Mouse (Mus musculus) 416B (cell line): Measurements from ENCODE around the gene Chrd.

Experiments used
- DNase-seq: peaks from one replicate; pipeline ENCODE4 v3.0.0; 2011; ENCODE audit warnings: low read depth

The Chrd gene

DNA sequence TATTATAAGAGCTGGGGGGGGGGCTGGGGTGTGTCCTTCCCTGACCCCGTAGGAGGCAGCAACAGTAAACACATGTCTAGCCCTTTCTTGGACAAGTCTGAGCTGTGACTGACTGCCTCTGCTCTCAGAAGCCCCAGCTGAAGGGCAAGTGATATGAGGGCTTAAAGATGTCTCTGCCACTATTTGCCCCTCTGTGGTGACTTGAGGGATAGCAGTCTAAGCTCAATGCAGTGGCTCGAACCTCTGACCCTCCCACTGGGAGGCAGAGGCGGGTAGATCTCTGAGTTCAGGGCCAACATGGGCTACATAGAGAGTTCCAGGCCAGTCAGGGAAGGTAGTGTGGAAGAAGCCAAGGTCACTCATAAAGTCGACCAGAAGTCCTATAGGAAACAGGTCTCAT lies 22.1 kb upstream of the Chrd start:
- peak; percentile 45 for DNase-seq

GRCm38 (mm10) chr16:20712190-20712589 lies 20.7 kb upstream of the Chrd start:
- no peak for DNase-seq

DNA sequence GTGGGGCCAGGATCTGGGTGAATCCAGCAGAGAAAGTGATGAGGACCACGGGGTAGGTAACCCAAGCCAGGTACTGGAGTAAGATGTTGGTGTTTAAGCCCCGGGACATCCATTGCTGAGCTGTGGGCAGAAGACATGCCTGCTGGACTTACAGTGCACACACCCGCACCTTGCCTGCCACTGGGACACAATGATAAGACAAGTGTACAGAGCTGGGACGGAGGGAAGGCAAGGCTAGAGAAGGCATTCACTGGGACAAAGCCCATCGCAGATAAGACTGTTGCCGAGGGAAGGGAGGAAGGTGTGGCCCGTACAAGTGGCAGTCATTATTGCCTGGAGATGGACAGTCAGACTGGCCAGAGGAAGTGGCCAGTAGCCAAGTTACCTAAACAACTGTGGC lies 20.0 kb upstream of the Chrd start:
- DNase-seq, result no peak

GRCm38 (mm10) chr16:20714307-20715080 lies 18.4 kb upstream of the Chrd start:
- DNase-seq, result no peak

DNA sequence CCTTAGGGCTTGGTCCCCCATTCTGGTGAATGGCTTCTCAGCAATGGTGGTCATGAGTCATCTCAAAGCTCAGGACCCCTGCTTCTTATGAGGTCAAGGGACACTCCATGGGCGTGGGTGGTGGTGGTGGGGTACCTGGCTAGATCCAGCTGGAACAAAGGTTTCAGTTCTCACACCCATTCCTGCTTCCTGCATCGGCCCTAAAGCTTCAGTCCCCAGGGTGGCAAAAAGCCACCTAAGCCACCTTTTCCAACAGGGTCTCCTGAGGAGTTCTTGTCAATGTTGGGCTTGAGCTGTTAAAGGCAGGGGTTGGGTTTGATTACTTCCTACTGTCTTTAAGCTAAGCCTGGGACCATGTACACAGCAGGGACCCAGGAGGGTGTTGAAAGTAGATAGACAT lies 17.8 kb upstream of the Chrd start:
- no peak for DNase-seq

DNA sequence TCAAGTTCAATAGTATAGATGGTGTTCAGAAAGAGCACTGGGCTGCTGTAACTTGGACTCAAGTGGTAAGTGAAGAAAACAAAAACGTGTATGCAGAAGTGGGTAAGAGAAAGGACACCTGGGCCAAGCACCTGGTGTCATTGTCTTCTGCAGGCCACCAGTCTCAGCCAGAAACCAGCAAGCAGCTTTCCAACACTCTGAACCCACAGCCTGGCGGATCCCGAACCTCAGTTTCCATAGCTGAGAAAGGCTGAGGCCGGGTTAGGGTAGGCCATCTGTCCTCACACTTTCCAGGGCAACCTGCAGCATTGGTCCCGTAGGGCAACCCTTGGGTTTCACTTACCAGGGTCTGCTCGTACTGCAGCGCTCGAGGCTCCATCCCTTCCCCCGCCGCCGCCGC lies 17.4 kb upstream of the Chrd start:
- DNase-seq, result no peak

DNA sequence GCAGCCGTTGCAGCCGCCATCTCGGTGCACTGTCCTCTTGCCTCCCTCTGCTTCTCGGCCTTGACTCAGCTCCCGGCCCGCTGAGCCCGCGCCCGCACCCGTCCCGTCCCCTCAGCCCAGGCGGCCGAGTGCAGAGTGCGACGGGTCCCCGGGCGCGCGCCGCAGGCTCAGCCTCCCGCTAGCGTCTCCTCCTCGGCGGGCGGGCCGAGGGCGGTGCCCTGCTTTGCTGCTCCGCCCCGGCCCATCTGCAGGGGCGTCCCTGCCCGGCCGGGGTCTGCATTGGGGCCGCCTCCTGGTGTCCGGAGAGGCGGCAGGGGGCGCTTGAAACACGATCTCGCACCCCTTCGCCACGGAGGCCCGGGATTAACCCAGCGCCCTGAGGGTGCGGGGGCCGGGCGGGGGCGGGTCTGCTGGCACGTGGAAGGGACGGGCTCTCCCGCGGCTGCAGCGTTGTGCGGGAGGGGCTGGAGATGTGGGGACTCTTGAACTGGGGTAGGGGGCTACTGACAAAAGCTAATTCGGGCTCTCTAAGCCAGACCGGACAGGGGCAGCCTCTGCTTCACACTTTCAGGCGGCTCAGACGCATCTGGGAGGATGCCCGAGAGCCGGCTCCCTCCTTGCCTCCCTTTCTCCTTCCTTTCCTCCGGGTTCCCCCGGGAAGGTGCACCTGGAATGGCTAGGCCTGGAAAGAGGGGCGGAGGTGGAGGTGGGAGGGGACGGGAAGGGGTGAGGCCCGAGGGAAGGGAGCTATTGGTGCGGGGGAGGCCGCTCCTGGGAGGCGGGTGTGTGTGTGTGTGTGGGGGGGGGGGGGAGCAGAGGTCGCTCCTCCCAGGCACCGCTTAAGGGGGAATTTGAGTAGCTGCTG lies 16.7 kb upstream of the Chrd start:
- DNase-seq, result peak; percentile 69

GRCm38 (mm10) chr16:20716841-20717180 lies 16.1 kb upstream of the Chrd start:
- no peak for DNase-seq

DNA sequence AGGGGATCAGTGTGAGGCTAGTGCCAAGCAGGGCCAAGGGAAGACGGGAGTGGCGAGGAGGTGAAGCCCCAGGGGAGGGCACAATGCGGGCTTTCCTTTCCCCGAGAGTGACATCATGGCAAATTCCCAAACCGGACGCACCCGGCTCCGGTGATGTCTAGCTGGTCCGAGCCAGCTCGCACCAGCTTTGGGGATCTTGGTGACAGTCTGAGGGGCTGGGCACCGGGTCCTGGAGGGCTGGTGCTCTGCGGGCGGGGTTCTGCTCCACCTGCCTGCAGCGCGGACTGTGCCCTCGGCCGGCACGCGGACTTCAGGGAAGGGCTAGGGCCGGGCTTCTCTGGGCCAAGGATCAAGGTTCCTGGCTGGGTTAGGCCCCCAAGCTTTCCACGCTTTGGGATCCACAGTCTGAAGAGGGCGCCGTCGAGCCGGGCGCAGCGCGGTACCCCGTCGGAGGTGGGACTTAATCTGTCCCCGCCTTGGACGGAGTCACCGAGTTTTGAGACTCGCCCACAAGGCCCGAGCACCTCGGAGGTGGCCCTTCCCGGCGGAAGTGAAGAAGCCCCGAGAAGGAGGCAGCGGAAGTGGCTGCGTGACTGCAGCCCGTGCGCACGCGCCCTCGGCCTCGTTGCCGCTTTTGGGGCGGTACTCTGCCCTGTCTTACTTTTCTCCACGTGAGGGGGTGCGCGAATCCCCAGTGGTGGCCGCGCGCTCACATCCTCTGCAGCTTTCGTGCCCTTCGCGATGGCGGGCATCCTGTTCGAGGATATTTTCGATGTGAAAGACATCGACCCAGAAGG lies 15.5 kb upstream of the Chrd start, which contains the start of the genes Polr2h and Clcn2:
Polr2h (plus strand) TSS at position 485 of the 797 bp plus-strand sequence.
Clcn2 (minus strand) TSS at position 566 of the 797 bp plus-strand sequence.
- DNase-seq, result peak; percentile 99

GRCm38 (mm10) chr16:20717978-20718670 lies 14.8 kb upstream of the Chrd start:
- peak; percentile 63 for DNase-seq

GRCm38 (mm10) chr16:20721808-20722207 lies 11.1 kb upstream of the Chrd start:
- no peak for DNase-seq

DNA sequence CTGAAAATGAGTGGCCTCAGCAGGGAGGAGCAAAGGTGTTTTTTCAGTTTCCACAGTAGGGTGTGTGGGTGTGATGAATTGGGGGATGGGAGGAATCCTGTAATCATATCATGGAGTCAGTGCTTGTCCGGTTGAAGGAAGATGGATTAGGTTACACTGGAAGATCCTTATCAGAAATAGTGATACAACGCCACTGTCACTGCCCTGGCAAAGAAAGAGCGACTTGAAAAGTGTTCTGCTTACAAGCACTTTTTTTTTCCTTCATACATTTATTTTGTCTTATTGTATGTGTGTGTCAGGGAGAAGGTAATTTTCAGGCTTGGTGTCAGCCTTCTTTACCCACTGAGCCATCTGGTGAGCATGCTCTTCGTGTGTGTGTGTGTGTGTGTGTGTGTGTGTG lies 10.2 kb upstream of the Chrd start:
- DNase-seq, result peak; percentile 32

DNA sequence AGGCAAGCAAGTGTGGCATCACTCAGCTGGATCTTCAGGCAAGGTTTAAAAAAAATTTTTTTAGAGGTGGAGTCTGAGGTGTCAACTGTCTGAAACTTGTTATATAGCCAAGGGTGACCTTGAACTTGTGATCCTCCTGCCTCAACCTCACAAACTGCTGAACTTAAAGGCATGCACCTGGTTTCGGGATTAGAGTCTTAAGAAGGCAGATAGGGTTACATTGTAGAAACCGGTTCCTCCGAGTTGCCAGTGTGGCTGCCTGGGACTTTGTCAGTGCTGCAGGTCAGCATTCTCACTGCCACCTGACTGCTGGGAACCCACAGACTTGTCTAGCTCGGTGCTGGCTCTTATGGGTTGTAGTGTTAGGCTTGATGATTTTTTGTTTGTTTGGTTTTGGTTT lies 9.7 kb upstream of the Chrd start:
- DNase-seq, result peak; percentile 20

- DNase-seq, result peak; percentile 80
Measured at GRCm38 (mm10) chr16:20724338-20724748, 8.6 kb upstream of the Chrd start.

GRCm38 (mm10) chr16:20725321-20725720 lies 7.6 kb upstream of the Chrd start:
- no peak for DNase-seq

DNA sequence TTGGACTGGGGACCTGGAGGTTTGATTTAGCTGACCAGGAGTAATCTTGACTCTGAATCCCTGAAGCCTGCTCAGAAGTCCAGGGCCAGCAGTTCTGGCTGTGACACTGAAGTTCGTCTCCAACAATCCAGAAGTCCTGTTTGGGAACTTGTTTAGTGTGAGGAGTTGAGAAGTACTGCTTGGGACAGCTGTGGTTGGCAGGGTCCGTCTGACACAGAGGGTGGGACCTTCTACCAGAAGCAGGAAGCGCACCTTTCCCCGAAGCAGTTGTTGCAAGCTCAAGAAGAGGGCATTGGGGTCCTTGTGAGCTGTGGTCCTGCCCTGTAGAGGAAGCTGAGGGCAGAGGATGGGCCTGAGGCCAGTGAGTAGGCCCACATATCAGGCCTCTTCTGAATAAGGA lies 7.2 kb upstream of the Chrd start:
- no peak for DNase-seq

GRCm38 (mm10) chr16:20726384-20726783 lies 6.5 kb upstream of the Chrd start:
- no peak for DNase-seq

DNA sequence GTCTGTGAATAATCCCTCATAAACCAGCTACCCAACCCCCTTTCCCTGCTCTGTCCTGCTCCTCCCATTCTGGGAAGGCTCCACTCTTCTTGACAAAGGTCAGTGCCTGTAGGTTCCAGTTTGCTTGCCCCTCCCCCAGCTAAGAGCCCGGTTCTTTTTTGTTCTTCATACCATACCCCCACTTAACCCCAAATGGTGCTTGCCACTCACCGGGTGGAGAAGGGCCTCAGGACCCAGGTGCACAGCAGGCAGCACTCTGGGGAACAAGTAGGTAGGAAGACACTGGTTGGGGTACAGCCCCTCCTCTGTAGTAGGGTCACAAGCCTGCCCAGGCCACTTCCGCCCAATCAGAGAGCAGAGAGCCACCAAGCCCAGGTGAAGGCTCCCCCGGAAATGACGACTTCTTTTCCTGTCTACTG lies 2.6 kb upstream of the Chrd start:
- no peak for DNase-seq

DNA sequence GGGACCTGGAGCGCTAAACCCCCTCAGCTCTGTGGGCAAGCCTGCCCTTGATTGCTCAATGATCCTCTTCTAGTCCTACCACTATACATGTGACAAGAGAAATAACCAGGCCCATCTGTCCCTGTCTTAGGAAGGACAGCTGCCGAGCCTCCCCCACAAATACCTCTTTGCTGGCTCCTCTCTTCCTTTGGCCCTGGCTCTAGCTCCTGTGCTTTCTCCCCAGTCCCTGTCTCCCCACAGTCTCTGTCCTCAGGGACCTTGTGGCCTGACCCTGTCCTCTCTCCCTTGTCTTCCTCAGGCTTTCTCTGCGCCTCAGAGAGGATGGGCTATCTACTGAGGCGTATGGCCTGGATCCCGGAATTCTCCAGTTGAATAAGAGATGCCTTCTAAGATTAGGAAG lies 1.2 kb upstream of the Chrd start:
- no peak for DNase-seq

DNA sequence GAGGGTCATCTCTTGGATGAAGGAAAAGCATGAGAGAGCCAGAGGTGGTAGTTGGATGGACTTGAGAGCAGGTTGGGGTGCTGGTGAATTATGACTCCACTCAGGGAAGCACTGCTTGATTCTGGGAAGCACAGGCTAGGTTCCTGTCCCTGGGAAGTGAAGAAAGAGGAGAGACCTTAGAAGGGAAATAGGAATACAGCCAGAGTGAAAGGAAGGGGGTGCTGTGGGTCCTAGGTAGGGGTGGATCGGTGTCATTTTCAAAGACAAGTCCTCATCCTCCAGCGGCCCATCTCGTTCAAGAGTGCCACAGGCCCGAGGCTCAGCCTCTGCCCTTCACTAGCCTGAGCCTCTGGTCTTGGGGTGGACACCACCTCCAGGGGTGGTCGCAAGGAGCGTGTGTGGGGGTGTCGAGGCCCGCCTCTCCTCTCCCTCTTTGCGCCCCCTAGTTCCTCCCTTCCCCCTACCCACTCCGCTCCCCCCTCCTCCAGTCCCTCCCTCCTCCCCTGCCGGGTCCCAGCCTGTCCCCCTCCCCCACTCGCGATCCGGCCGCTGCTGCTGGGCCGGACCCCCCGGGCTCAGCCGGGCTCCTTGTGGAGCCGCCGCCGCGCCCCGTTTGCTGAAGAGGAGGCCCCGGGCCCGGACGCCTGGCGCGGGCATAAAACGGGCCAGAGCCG lies 539 bp upstream of the Chrd start:
- DNase-seq, result no peak
